Mouse (Mus musculus) spleen, adult 18-20 months (tissue): Measurements from ENCODE around the gene Slc26a10.
A peak's percentile ranks its signal among the peaks of the same experiment; 100 is the strongest.

ENCODE experiments used
- DNase-seq, 2 experiments: peaks; one replicate each; pipeline ENCODE4 v3.0.0; 2022; ENCODE audit warnings: mixed read lengths in 2 of 2

Gene Slc26a10

GRCm38 (mm10) chr10:127180695-127181047, 226 bp upstream of the Slc26a10 start:
- no peak for DNase-seq

GRCm38 (mm10) chr10:127178286-127179027, 2.0 kb downstream of the Slc26a10 start:
- no peak for DNase-seq

- DNase-seq: no peak
Observed at GRCm38 (mm10) chr10:127177719-127178118, 2.7 kb downstream of the Slc26a10 start.

GRCm38 (mm10) chr10:127177235-127177634, 3.2 kb downstream of the Slc26a10 start:
- no peak for DNase-seq

GRCm38 (mm10) chr10:127176756-127177155, 3.7 kb downstream of the Slc26a10 start:
- DNase-seq: no peak

GRCm38 (mm10) chr10:127176228-127176627, 4.2 kb downstream of the Slc26a10 start:
- no peak for DNase-seq

GRCm38 (mm10) chr10:127174170-127174569, 6.3 kb downstream of the Slc26a10 start:
- no peak for DNase-seq

- DNase-seq: no peak
Observed at GRCm38 (mm10) chr10:127173148-127174065, 7.0 kb downstream of the Slc26a10 start.

- no peak for DNase-seq
Observed at GRCm38 (mm10) chr10:127171631-127172200, 8.7 kb downstream of the Slc26a10 start.

GRCm38 (mm10) chr10:127170837-127171272, 9.6 kb downstream of the Slc26a10 start:
- DNase-seq: peak; percentile 73 to 85

- no peak for DNase-seq
Observed at GRCm38 (mm10) chr10:127170002-127170401, 10.4 kb downstream of the Slc26a10 start.

- no peak for DNase-seq
Observed at GRCm38 (mm10) chr10:127167614-127168192, 12.7 kb downstream of the Slc26a10 start.

GRCm38 (mm10) chr10:127166771-127167613, 13.5 kb downstream of the Slc26a10 start:
- DNase-seq: no peak

- DNase-seq: no peak
Observed at GRCm38 (mm10) chr10:127166404-127166715, 14.1 kb downstream of the Slc26a10 start.

GRCm38 (mm10) chr10:127165654-127166403, 14.6 kb downstream of the Slc26a10 start:
- peak; percentile 72 to 74 for DNase-seq

GRCm38 (mm10) chr10:127165354-127165653, 15.1 kb downstream of the Slc26a10 start:
- no peak for DNase-seq

- peak; percentile 88 to 89 for DNase-seq
Observed at GRCm38 (mm10) chr10:127164631-127165353, 15.7 kb downstream of the Slc26a10 start, which contains the start of gene B4galnt1. TSS of gene B4galnt1 (plus strand) at chr10:127165225.

GRCm38 (mm10) chr10:127164190-127164589, 16.3 kb downstream of the Slc26a10 start:
- no peak for DNase-seq

GRCm38 (mm10) chr10:127162771-127163261, 17.6 kb downstream of the Slc26a10 start:
- peak in 1 of 2 experiments; percentile 30 for DNase-seq

- no peak for DNase-seq
Observed at GRCm38 (mm10) chr10:127160728-127161127, 19.7 kb downstream of the Slc26a10 start.

GRCm38 (mm10) chr10:127160081-127160480, 20.4 kb downstream of the Slc26a10 start:
- no peak for DNase-seq
